17 mouse cellular contexts compared by ENCODE assay signal in genomic region chr5:43539871-43540270, GRCm38 (mm10).
"Had no signal": no experiment of that assay in that cellular context is flagged by ENCODE, and none has a peak within 500 bp of the region (broad histone marks: within the 10 kb centered on the region; RNA-seq: fewer than 3 reads in every experiment).

No protein-coding gene starts in this region.

- H3K9ac ChIP-seq: neural tube, embryonic 12.5 days; neural tube, embryonic 13.5 days; neural tube, embryonic 15.5 days; stomach, embryonic 15.5 days had no signal

- H3K4me1 ChIP-seq: neural tube, embryonic 12.5 days; neural tube, embryonic 13.5 days; neural tube, embryonic 15.5 days; stomach, embryonic 15.5 days had no signal

- H3K36me3 ChIP-seq: neural tube, embryonic 12.5 days; neural tube, embryonic 13.5 days; neural tube, embryonic 15.5 days; stomach, embryonic 15.5 days had no signal

- H3K4me3 ChIP-seq: neural tube, embryonic 12.5 days; neural tube, embryonic 13.5 days; neural tube, embryonic 15.5 days; stomach, embryonic 15.5 days had no signal

- H3K9me3 ChIP-seq: neural tube, embryonic 15.5 days; stomach, embryonic 15.5 days had no signal

- DNase-seq: retina, postnatal 1 day; right cerebral cortex, adult 18-20 months; right cerebral cortex, postnatal 14 days; right cerebral cortex, postnatal 25 days; right cerebral cortex, postnatal 4 days; spleen, adult 18-20 months; thymus, adult 18-20 months; thymus, adult 2 months; thymus, postnatal 14 days; thymus, postnatal 25 days; thymus, postnatal 36 days; thymus, postnatal 4 days had no signal

- H3K4me2 ChIP-seq: neural tube, embryonic 12.5 days; neural tube, embryonic 13.5 days; neural tube, embryonic 15.5 days; stomach, embryonic 15.5 days had no signal

- H3K27me3 ChIP-seq: neural tube, embryonic 12.5 days; neural tube, embryonic 13.5 days; neural tube, embryonic 15.5 days; stomach, embryonic 15.5 days had no signal

- H3K27ac ChIP-seq: neural tube, embryonic 12.5 days; neural tube, embryonic 13.5 days; neural tube, embryonic 15.5 days; stomach, embryonic 15.5 days; stomach, postnatal 0 days had no signal
